Mouse (Mus musculus) lung, embryonic 14.5 days (tissue): ENCODE measurements around the gene Klhl3. TPM values are rescaled to one million over a fixed set of nuclear protein-coding genes. Genes with fewer than 3 reads are reported as not detected.

ENCODE experiments used
- ATAC-seq: fragments of 200-750 bp; cut with Nextera tagmentation; 2 replicates; pipeline ENCODE4 v1.8.0; 2017; ENCODE audit warnings: mild to moderate bottlenecking, moderate TSS enrichment, moderate library complexity; ENCODE audit not compliant: insufficient read depth
- DNase-seq: peaks from one replicate; pipeline ENCODE4 v3.0.0-alpha.2; 2015
- H3K27ac ChIP-seq: fragments of 300-500 bp; sonication (generic); 2 replicates; pipeline ENCODE4 v1.5.1; 2014; ENCODE audit warnings: low read depth, mild to moderate bottlenecking, moderate library complexity
- H3K27me3 ChIP-seq: fragments of 300-500 bp; sonication (generic); 2 replicates; pipeline ENCODE4 v1.6.1; 2014; ENCODE audit warnings: low read length, control low read depth; ENCODE audit not compliant: insufficient read depth
- H3K36me3 ChIP-seq: fragments of 300-500 bp; sonication (generic); 2 replicates; pipeline ENCODE4 v1.6.1; 2014; ENCODE audit warnings: control low read depth; ENCODE audit not compliant: insufficient read depth
- H3K4me1 ChIP-seq: fragments of 300-500 bp; sonication (generic); 2 replicates; pipeline ENCODE4 v1.6.1; 2014; ENCODE audit warnings: antibody characterized with exemption, control low read depth; ENCODE audit not compliant: insufficient read depth
- H3K4me2 ChIP-seq: fragments of 300-500 bp; sonication (generic); 2 replicates; pipeline ENCODE4 v1.6.1; 2014; ENCODE audit warnings: mild to moderate bottlenecking
- H3K4me3 ChIP-seq: fragments of 300-500 bp; sonication (generic); 2 replicates; pipeline ENCODE4 v1.5.1; 2014; ENCODE audit warnings: low read depth, low read length
- H3K9ac ChIP-seq: fragments of 300-500 bp; sonication (generic); 2 replicates; pipeline ENCODE4 v1.6.1; 2014
- H3K9me3 ChIP-seq: fragments of 300-500 bp; sonication (generic); 2 replicates; pipeline ENCODE4 v1.6.1; 2016; ENCODE audit warnings: low read depth, low read length, control low read depth
- CTCF ChIP-seq: IDR thresholded peaks from 2 replicates; pipeline ENCODE4 v1.5.1; 2016; ENCODE audit warnings: antibody characterized with exemption, low read depth
- WGBS: fragments of 180-500 bp; shearing (Covaris S2); extraction: QIAGEN DNeasy Blood & Tissue Kit; methylation state at CpG from one replicate; pipeline ENCODE4 v1.1.7; 2014; 5-methylcytosine and 5-hydroxymethylcytosine counted together
- polyA plus RNA-seq: library from polyadenylated mRNA; unstranded; fragments of >200 nt; fragmentation: Nextera tagmentation; extraction: Ambion mirVana; gene quantifications from 2 replicates; pipeline ENCODE4 v1.2.1, GENCODE M21; 2014

The Klhl3 gene
- polyA plus RNA-seq, 1 experiment from 2014 or later = 3.9 TPM

GRCm38 (mm10) chr13:58112601-58113041, 771 bp downstream of the Klhl3 start:
- Histone ChIP-seq H3K9me3 (no peaks in the 10 kb centered on the region), H3K27me3 (no peaks in the 10 kb centered on the region), H3K4me3 (peak overlapping the region; percentile 52), H3K9ac (peak overlapping the region; percentile 61), H3K4me1 (peaks cover 5% of the 10 kb centered on the region; the same call in 1 of the 2 replicates), H3K27ac (peak overlapping the region; percentile 61), H3K4me2 (peak overlapping the region; percentile 93), H3K36me3 (no peaks in the 10 kb centered on the region)
- no peak for ATAC-seq
- no peak for DNase-seq
- TF ChIP-seq CTCF = no peak
- 11% methylated on average over 11 of the region's 11 CpGs for WGBS

GRCm38 (mm10) chr13:58112191-58112590, 1.2 kb downstream of the Klhl3 start:
- Histone ChIP-seq H3K9ac (peak overlapping the region; percentile 61), H3K4me3 (peak overlapping the region; percentile 52)
- 52% methylated on average over 10 of the region's 10 CpGs for WGBS

GRCm38 (mm10) chr13:58111306-58111705, 2.1 kb downstream of the Klhl3 start:
- H3K36me3 ChIP-seq = no peaks in the 10 kb centered on the region
- no peak for DNase-seq
- H3K9me3 ChIP-seq = no peaks in the 10 kb centered on the region
- peaks cover 5% of the 10 kb centered on the region; the same call in 1 of the 2 replicates for H3K4me1 ChIP-seq
- no peaks in the 10 kb centered on the region for H3K27me3 ChIP-seq
- no peak overlapping the region for H3K9ac ChIP-seq
- no peak for ATAC-seq
- no peak overlapping the region; the same call in 1 of the 2 replicates for H3K4me2 ChIP-seq
- no peak overlapping the region for H3K4me3 ChIP-seq
- no peak for TF ChIP-seq CTCF
- no peak overlapping the region for H3K27ac ChIP-seq
- WGBS = 91% methylated on average over 6 of the region's 6 CpGs

More at GRCm38 (mm10) chr13:58112191-58112590, 1.2 kb downstream of the Klhl3 start:
- ATAC-seq (no peak), DNase-seq (no peak)
- Histone ChIP-seq H3K4me2 (peak overlapping the region; percentile 93), H3K4me1 (peaks cover 5% of the 10 kb centered on the region; the same call in 1 of the 2 replicates), H3K9me3 (no peaks in the 10 kb centered on the region), H3K36me3 (no peaks in the 10 kb centered on the region), H3K27ac (no peak overlapping the region), H3K27me3 (no peaks in the 10 kb centered on the region)
- TF ChIP-seq CTCF = no peak

GRCm38 (mm10) chr13:58090643-58091042, 22.7 kb downstream of the Klhl3 start:
- peak; percentile 63 for DNase-seq
- no peak overlapping the region for H3K27ac ChIP-seq
- H3K4me3 ChIP-seq = no peak overlapping the region
- H3K4me2 ChIP-seq = no peak overlapping the region
- no peaks in the 10 kb centered on the region for H3K4me1 ChIP-seq
- no peak for TF ChIP-seq CTCF
- H3K9me3 ChIP-seq = no peaks in the 10 kb centered on the region
- H3K9ac ChIP-seq = no peak overlapping the region
- H3K27me3 ChIP-seq = no peaks in the 10 kb centered on the region
- WGBS = 42% methylated on average over 8 of the region's 8 CpGs
- ATAC-seq = peak; percentile 54; the same call in 1 of the 2 replicates
- 0 out of 2 replicates have a peak, but pooled peaks cover 8% of the 10 kb centered on the region for H3K36me3 ChIP-seq

- TF ChIP-seq CTCF = no peak
- Histone ChIP-seq H3K9me3 (no peaks in the 10 kb centered on the region), H3K27ac (no peak overlapping the region), H3K4me2 (no peak overlapping the region), H3K4me1 (no peaks in the 10 kb centered on the region), H3K9ac (no peak overlapping the region), H3K36me3 (no peaks in the 10 kb centered on the region), H3K4me3 (no peak overlapping the region), H3K27me3 (no peaks in the 10 kb centered on the region)
- DNase-seq (no peak), ATAC-seq (no peak)
- 88% methylated on average over 5 of the region's 5 CpGs for WGBS
Measured at GRCm38 (mm10) chr13:58084396-58084795, 29.0 kb downstream of the Klhl3 start.

GRCm38 (mm10) chr13:58083521-58083920, 29.9 kb downstream of the Klhl3 start:
- H3K4me1 ChIP-seq = no peaks in the 10 kb centered on the region
- no peaks in the 10 kb centered on the region for H3K36me3 ChIP-seq
- H3K9me3 ChIP-seq = no peaks in the 10 kb centered on the region
- no peak overlapping the region for H3K4me3 ChIP-seq
- no peaks in the 10 kb centered on the region for H3K27me3 ChIP-seq
- ATAC-seq (no peak), DNase-seq (no peak)
- H3K9ac ChIP-seq = no peak overlapping the region
- H3K27ac ChIP-seq = no peak overlapping the region
- 46% methylated on average over 11 of the region's 11 CpGs for WGBS
- no peak overlapping the region for H3K4me2 ChIP-seq
- no peak for TF ChIP-seq CTCF

- H3K36me3 ChIP-seq = no peaks in the 10 kb centered on the region
- no peak for TF ChIP-seq CTCF
- H3K9me3 ChIP-seq = no peaks in the 10 kb centered on the region
- H3K4me3 ChIP-seq = no peak overlapping the region
- no peaks in the 10 kb centered on the region for H3K27me3 ChIP-seq
- WGBS = 27% methylated on average over 5 of the region's 5 CpGs
- H3K4me1 ChIP-seq = no peaks in the 10 kb centered on the region
- no peak overlapping the region for H3K4me2 ChIP-seq
- DNase-seq (peak; percentile 86), ATAC-seq (peak; percentile 87)
- H3K9ac ChIP-seq = no peak overlapping the region
- no peak overlapping the region for H3K27ac ChIP-seq
Measured at GRCm38 (mm10) chr13:58083048-58083447, 30.3 kb downstream of the Klhl3 start.

- WGBS = 67% methylated on average over 5 of the region's 5 CpGs
- H3K4me2 ChIP-seq = no peak overlapping the region
- DNase-seq (peak; percentile 57), ATAC-seq (no peak)
- no peaks in the 10 kb centered on the region for H3K27me3 ChIP-seq
- H3K4me1 ChIP-seq = no peaks in the 10 kb centered on the region
- no peaks in the 10 kb centered on the region for H3K9me3 ChIP-seq
- TF ChIP-seq CTCF = no peak
- H3K36me3 ChIP-seq = no peaks in the 10 kb centered on the region
- no peak overlapping the region for H3K4me3 ChIP-seq
- no peak overlapping the region for H3K9ac ChIP-seq
- H3K27ac ChIP-seq = no peak overlapping the region
Measured at GRCm38 (mm10) chr13:58078361-58078760, 35.0 kb downstream of the Klhl3 start.
